Mouse (Mus musculus) retina, embryonic 14.5 days (tissue): ENCODE results near the gene Lamc2.

Source experiments
- DNase-seq: peaks from one replicate; pipeline ENCODE4 v3.0.0-alpha.2; 2015; ENCODE audit warnings: low spot score

Lamc2 gene

GRCm38 (mm10) chr1:153126491-153127381 is 59.5 kb downstream of the Lamc2 start:
- no peak for DNase-seq

- no peak for DNase-seq
These were observed 60.7 kb downstream of the Lamc2 start for GRCm38 (mm10) chr1:153125287-153126275.

GRCm38 (mm10) chr1:153124502-153124901 is 61.7 kb downstream of the Lamc2 start:
- no peak for DNase-seq

- no peak for DNase-seq
These were observed 63.5 kb downstream of the Lamc2 start for GRCm38 (mm10) chr1:153122764-153123163.

GRCm38 (mm10) chr1:153121320-153121719 is 64.9 kb downstream of the Lamc2 start:
- DNase-seq, result no peak

DNA sequence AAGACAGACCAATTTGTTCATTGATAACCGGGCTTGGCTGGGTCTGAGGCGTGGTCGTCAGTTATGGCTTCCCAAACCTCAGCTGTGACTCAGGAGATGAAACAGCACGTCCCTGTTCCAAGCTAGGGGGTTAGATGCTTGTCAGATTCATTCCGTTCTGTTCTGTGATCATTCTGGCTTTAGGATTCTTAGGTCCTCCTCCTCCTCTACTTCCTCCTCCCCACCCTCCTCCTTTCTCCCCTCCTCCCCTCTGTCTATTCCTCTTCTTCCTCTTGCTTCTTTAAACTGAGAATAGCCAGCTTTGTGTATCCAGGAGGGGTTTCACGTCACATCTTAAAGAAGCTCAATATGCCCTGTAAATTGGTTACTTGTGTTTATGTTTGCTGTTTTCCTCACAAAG is 65.7 kb downstream of the Lamc2 start:
- DNase-seq, result no peak

DNA sequence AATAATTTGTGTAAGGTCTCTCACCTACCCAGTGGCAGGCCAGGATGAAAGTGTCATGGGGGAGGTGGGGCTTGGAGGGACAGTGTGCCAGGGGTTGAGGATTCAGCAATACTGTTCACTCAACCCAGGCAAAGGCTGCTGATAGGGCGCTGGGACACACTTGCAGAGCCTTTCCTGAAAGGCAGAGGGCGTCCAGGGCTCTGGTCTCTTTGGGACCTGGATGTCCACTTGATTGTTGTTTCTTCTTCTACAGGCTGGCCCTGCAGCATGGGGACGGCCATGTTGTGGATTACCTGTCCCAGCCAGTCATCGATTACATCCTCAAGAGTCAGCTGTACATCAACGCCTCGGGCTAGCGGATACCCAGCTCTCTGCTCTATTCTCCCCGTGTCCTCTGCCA is 70.9 kb downstream of the Lamc2 start:
- no peak for DNase-seq

- DNase-seq, result no peak
These were observed 74.7 kb downstream of the Lamc2 start for GRCm38 (mm10) chr1:153111596-153111995.

- DNase-seq, result no peak
These were observed 76.4 kb downstream of the Lamc2 start for GRCm38 (mm10) chr1:153109836-153110235.

DNA sequence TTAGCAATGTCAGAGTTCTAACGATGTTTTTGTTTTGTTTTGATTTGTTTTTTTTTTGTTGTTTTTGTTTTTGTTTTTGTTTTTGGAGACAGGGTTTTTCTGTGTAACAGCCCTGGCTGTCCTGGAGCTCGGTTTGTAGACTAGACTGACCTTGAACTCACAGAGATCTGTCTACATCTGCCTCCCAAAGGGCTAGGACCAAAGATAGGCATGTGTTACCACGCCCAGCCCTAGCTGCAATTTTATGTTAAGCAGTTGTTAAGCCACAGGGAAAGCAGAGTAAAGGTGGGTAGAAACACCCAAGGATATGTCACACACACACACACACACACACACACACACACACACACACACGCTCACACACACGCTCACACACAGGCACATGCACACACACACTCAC is 76.9 kb downstream of the Lamc2 start:
- DNase-seq, result no peak

DNA sequence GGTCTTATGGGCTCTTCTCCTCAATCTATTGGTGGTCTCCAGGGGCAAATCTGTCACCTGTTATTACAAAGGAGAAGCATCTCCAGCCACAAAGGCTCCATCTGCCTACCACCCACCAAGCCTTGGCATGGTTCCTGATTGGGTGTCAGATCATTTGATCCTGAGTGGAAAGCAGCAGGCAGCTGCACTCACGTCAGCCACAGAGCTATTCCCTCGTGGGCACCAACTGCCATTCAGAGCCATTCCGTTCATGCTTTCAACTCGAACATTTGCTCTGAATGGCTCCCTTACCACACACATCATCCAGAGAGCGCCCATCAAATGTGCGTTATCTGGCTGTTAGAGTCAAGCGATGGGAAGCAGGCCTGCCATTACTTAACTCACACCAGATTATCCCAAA is 78.4 kb downstream of the Lamc2 start:
- peak; percentile 75 for DNase-seq

DNA sequence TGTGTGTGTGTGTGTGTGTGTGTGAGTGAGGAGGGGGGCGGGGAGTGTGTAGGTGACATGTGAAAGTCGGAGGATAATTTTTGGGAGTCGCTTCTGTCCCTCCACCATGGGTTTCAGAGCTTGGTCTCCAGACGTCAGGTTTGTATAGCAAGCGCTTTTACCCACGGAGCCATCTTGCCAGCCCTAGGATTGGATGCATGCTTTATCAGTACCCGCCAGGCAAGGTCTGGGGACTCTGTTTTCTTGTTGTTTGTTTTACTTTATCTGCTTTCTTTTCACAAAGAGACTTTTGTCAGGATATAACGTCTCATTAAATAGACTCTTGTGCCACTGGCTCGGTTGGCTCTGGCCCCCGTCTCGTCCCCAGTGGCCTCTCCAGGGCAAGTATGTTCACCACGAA is 81.4 kb downstream of the Lamc2 start:
- no peak for DNase-seq

- no peak for DNase-seq
These were observed 83.1 kb downstream of the Lamc2 start for GRCm38 (mm10) chr1:153103186-153103554.

GRCm38 (mm10) chr1:153102296-153103185 is 83.7 kb downstream of the Lamc2 start:
- no peak for DNase-seq

- DNase-seq, result peak; percentile 65
These were observed 84.8 kb downstream of the Lamc2 start for GRCm38 (mm10) chr1:153101327-153101880.

DNA sequence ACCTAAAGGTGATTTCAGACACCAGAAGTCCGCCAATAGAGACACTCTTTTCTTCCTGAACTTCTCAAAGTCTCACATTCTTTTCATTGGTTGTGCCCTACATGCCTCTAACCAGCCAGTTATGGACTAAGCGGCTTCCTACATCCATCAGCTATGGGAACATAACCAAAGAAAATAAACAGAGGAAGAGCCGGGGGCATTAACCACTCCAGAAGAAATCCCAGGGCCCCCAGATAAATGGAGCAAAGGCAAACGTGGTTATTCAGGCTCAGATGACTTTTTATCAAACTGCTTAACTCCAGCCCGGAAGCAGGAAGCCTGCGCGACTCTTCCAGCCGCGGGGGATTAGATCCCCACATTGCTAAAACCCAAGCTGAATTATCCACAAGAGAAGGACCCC is 85.3 kb downstream of the Lamc2 start:
- no peak for DNase-seq

DNA sequence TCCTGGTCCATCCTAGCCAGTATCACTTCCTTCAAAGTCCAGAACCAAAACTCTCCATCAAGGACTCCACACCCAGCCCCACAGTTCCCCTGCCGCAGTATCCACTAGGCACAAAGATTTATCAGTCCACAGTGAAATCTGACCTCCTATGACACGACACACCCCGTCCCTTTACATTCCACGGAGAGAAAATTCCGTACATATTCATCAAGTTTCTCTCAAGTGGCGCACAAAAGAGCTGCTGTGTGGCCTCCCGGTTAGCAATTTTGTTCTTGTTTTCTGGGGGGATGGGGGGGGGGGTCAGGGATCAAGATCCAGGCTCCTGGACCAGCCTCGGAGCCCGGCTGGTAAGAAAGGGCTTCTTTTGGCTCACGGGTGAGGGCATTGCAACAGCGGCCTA is 87.7 kb downstream of the Lamc2 start:
- no peak for DNase-seq

GRCm38 (mm10) chr1:153097017-153097675 is 89.1 kb downstream of the Lamc2 start:
- no peak for DNase-seq

DNA sequence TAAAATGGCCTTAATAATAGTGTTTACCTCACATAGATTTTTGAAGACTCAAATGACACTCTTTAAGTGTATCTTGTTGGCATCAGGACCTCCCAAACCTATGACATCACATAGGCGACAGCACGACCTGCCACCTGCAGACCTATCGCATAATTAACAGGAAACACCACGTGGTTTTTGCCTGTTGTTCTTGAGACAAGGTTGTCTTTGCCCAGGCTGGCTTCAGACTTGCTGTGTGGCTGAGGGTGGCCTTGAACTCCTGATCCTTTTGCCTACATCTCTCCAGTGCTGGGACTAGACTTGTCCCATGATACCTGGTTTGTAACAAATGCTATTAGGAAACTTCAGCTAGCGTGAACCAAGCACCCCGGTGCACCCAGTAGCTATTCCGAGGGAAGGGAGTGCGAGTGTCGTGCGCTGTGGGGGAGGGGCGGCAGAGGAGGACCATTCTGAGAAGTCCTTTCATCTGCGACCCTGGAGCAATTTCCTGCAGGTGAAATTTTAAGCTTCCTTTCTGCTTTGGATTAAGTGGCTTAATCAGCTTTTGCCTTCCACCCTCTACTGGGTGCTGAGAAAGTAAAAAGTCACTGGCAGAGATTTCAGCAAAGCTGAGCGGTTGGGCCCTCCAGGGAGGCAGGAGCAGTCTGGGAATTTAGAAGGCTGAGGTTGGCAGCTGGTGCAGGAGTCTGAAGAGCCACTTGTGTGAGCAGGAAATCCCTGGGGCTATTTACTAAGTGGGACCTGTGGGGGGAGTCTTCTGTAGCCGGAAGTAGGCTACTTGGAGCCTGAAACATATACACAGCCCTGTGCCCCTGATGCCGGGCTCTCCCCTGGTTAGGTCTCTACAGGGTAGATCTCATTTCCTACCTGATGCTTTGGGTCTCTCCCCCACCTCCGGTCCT is 90.2 kb downstream of the Lamc2 start:
- DNase-seq, result no peak

GRCm38 (mm10) chr1:153095328-153095727 is 90.9 kb downstream of the Lamc2 start:
- DNase-seq, result no peak
